8 mouse cellular contexts compared by ENCODE assay signal in genomic region chr2:172831762-172832161, GRCm38 (mm10).
DNase-seq lines count a peak whose midpoint lies in the region; ATAC-seq and TF ChIP-seq lines count a peak whose summit lies in the region.

No protein-coding gene starts in this region.

- H3K9me3 ChIP-seq in embryonic facial prominence, embryonic 14.5 days (ENCODE audit: control insufficient read depth, low read length): no peaks in the 10 kb centered on the region
- H3K9me3 ChIP-seq in heart, embryonic 16.5 days (replicated peaks; ENCODE audit: control insufficient read depth, low read length): no peaks in the 10 kb centered on the region
- H3K9me3 ChIP-seq in liver, embryonic 16.5 days (replicated peaks; ENCODE audit: control insufficient read depth, low read length): no peaks in the 10 kb centered on the region

- peaks cover 6% of the 10 kb centered on the region; the same call in 1 of the 2 replicates for H3K4me1 ChIP-seq in embryonic facial prominence, embryonic 14.5 days (ENCODE audit: control insufficient read depth, insufficient read depth, low read length)
- H3K4me1 ChIP-seq in heart, embryonic 16.5 days (ENCODE audit: control insufficient read depth, insufficient read depth, low read length): peaks cover 10% of the 10 kb centered on the region; the same call in 1 of the 2 replicates
- no peaks in the 10 kb centered on the region for H3K4me1 ChIP-seq in liver, embryonic 16.5 days (ENCODE audit: control insufficient read depth, low read depth, low read length)

- H3K27ac ChIP-seq in embryonic facial prominence, embryonic 14.5 days (replicated peaks; ENCODE audit: low read depth, low read length): no peak overlapping the region
- H3K27ac ChIP-seq in heart, embryonic 16.5 days (ENCODE audit: low read length): no peak overlapping the region; the same call in 1 of the 2 replicates
- H3K27ac ChIP-seq in liver, embryonic 16.5 days (ENCODE audit: low read length): no peak overlapping the region

- no peak overlapping the region for H3K4me3 ChIP-seq in C2C12 (ENCODE audit: insufficient read depth, poor library complexity, severe bottlenecking)
- H3K4me3 ChIP-seq in embryonic facial prominence, embryonic 14.5 days (ENCODE audit: low read depth, low read length): no peak overlapping the region
- H3K4me3 ChIP-seq in heart, embryonic 16.5 days (ENCODE audit: low read length): no peak overlapping the region
- H3K4me3 ChIP-seq in liver, embryonic 16.5 days (ENCODE audit: low read depth, low read length): no peak overlapping the region

- peak; percentile 63 to 67 for DNase-seq in adrenal gland, postnatal 4 days (ENCODE audit: low spot score in 2 of 2)
- peak; percentile 83 for DNase-seq in embryonic facial prominence, embryonic 14.5 days (ENCODE audit: low spot score)
- DNase-seq in kidney, postnatal 36 days: peak; percentile 75 to 92
- peak; percentile 59 to 62 for DNase-seq in thymus, adult 18-20 months

- H3K79me2 ChIP-seq in C2C12 (ENCODE audit: control insufficient read depth, insufficient read depth): no peaks in the 10 kb centered on the region

- no peak overlapping the region for H3K4me2 ChIP-seq in embryonic facial prominence, embryonic 14.5 days (ENCODE audit: low read depth, low read length)
- no peak overlapping the region for H3K4me2 ChIP-seq in heart, embryonic 16.5 days (ENCODE audit: low read depth, low read length)
- H3K4me2 ChIP-seq in liver, embryonic 16.5 days (ENCODE audit: low read depth, low read length): no peak overlapping the region

- TF ChIP-seq CTCF in C2C12 (IDR thresholded peaks at IDR 0.05; ENCODE audit: control insufficient read depth, insufficient read depth, insufficient read length): peak; percentile 57

- no peaks in the 10 kb centered on the region for H3K36me3 ChIP-seq in C2C12 (ENCODE audit: control insufficient read depth, insufficient read depth)
- no peaks in the 10 kb centered on the region for H3K36me3 ChIP-seq in embryonic facial prominence, embryonic 14.5 days (ENCODE audit: control insufficient read depth, insufficient read depth, low read length)
- H3K36me3 ChIP-seq in heart, embryonic 16.5 days (ENCODE audit: control insufficient read depth, insufficient read depth): no peaks in the 10 kb centered on the region
- H3K36me3 ChIP-seq in liver, embryonic 16.5 days (ENCODE audit: control insufficient read depth, insufficient read depth): no peaks in the 10 kb centered on the region

- no peak overlapping the region for H3ac ChIP-seq in C2C12 (ENCODE audit: control insufficient read depth, insufficient read length, low read depth)

- no peaks in the 10 kb centered on the region for H3K79me3 ChIP-seq in C2C12 (ENCODE audit: low read depth)

- WGBS in embryonic facial prominence, embryonic 14.5 days: 30% methylated on average over 3 of the region's 5 CpGs
- WGBS in heart, embryonic 16.5 days: 11% methylated on average over 5 of the region's 5 CpGs
- WGBS in liver, embryonic 16.5 days (ENCODE audit: insufficient replicate concordance): 15% methylated on average over 5 of the region's 5 CpGs

- H3K9ac ChIP-seq in embryonic facial prominence, embryonic 14.5 days (ENCODE audit: low read depth, low read length): no peak overlapping the region
- no peak overlapping the region for H3K9ac ChIP-seq in heart, embryonic 16.5 days (ENCODE audit: low read length)
- no peak overlapping the region for H3K9ac ChIP-seq in liver, embryonic 16.5 days (ENCODE audit: low read depth, low read length)

- H3K27me3 ChIP-seq in C2C12 (ENCODE audit: control insufficient read depth, insufficient read depth, insufficient read length): no peaks in the 10 kb centered on the region
- H3K27me3 ChIP-seq in embryonic facial prominence, embryonic 14.5 days (replicated peaks; ENCODE audit: control insufficient read depth, insufficient read depth, low read length): no peaks in the 10 kb centered on the region
- no peaks in the 10 kb centered on the region for H3K27me3 ChIP-seq in heart, embryonic 16.5 days (ENCODE audit: control insufficient read depth, insufficient read depth, low read length)
- no peaks in the 10 kb centered on the region for H3K27me3 ChIP-seq in liver, embryonic 16.5 days (ENCODE audit: control insufficient read depth, insufficient read depth, low read depth, low read length)

- ATAC-seq in embryonic facial prominence, embryonic 14.5 days (ENCODE audit: low read depth): peak; percentile 65
- ATAC-seq in heart, embryonic 16.5 days (replicated peaks; ENCODE audit: extremely low read depth, insufficient read depth, low FRiP score): peak; percentile 80
- ATAC-seq in liver, embryonic 16.5 days (ENCODE audit: low read depth): 0 out of 2 replicates have a peak, but pooled peaks have one; percentile 44
- ATAC-seq in neutrophil, adult 5-6 weeks (ENCODE audit: extremely low read depth, insufficient number of reproducible peaks, low FRiP score, poor library complexity, severe bottlenecking): 0 out of 2 replicates have a peak, but pooled peaks have one; percentile 27

TF ChIP-seq in C2C12, 6 proteins besides CTCF, POLR2A, EP300 and RAD21:
- TF ChIP-seq MYOD1 (IDR thresholded peaks at IDR 0.05; ENCODE audit: control insufficient read depth, insufficient read length, low read depth) (no peak), CEBPB (IDR thresholded peaks at IDR 0.05; ENCODE audit: low read depth) (no peak), MYOG (IDR thresholded peaks at IDR 0.05; ENCODE audit: control insufficient read depth, extremely low read depth, insufficient read length) (no peak), USF1 (IDR thresholded peaks at IDR 0.05; ENCODE audit: low read depth) (no peak), FOSL1 (IDR thresholded peaks at IDR 0.05; ENCODE audit: insufficient read depth, low read length, poor library complexity, severe bottlenecking) (no peak), MAX (IDR thresholded peaks at IDR 0.05) (no peak)

Comparison
In these comparisons a context has a peak if more than half of its experiments do, and no peak if none do; other contexts are left out.
1. ATAC-seq: peak in every context shown above with its lines; median percentile 80 in heart, embryonic 16.5 days; 65 in embryonic facial prominence, embryonic 14.5 days; 44 in liver, embryonic 16.5 days; 27 in neutrophil, adult 5-6 weeks.